ENCODE assay signal across 11 mouse cellular contexts in genomic region chr5:36724274-36724673, GRCm38 (mm10). TPM values are rescaled to one million over a fixed set of nuclear protein-coding genes. Genes with fewer than 3 reads are reported as not detected.
A peak's percentile ranks its signal among the peaks of the same experiment; 100 is the strongest.
DNase-seq lines count a peak whose midpoint lies in the region; ATAC-seq and TF ChIP-seq lines count a peak whose summit lies in the region.
"Had no signal": no experiment of that assay in that cellular context is flagged by ENCODE, and none has a peak within 500 bp of the region (broad histone marks: within the 10 kb centered on the region; RNA-seq: fewer than 3 reads in every experiment).

No protein-coding gene starts in this region.

- no peak for TF ChIP-seq POLR2A in liver, adult 2 months (IDR thresholded peaks at IDR 0.05; ENCODE audit: extremely low read depth, insufficient read depth, low read length)

- TF ChIP-seq CTCF in liver, adult 2 months (IDR thresholded peaks at IDR 0.05; ENCODE audit: low read depth, low read length): no peak

- no peak overlapping the region for H3K4me3 ChIP-seq in intestine, embryonic 15.5 days (replicated peaks)
- H3K4me3 ChIP-seq in liver, adult 2 months (ENCODE audit: insufficient read depth, low read depth, low read length): no peak overlapping the region

- H3K9me3 ChIP-seq in intestine, embryonic 15.5 days: no peaks in the 10 kb centered on the region
- H3K9me3 ChIP-seq: G1E had no signal

- no peaks in the 10 kb centered on the region for H3K27me3 ChIP-seq in intestine, embryonic 15.5 days (replicated peaks)
- no peaks in the 10 kb centered on the region for H3K27me3 ChIP-seq in liver, adult 2 months (ENCODE audit: control insufficient read depth, insufficient read depth, low read length)

- H3K36me3 ChIP-seq in intestine, embryonic 15.5 days: no peaks in the 10 kb centered on the region
- H3K36me3 ChIP-seq in liver, adult 2 months (ENCODE audit: control insufficient read depth, insufficient read depth, low read length): no peaks in the 10 kb centered on the region
- H3K36me3 ChIP-seq: G1E had no signal

- no peak overlapping the region for H3K9ac ChIP-seq in intestine, embryonic 15.5 days
- H3K9ac ChIP-seq in liver, adult 2 months (ENCODE audit: low read depth, low read length): no peak overlapping the region

- H3K79me2 ChIP-seq in liver, adult 2 months (ENCODE audit: control insufficient read depth, insufficient read depth, low read length): no peaks in the 10 kb centered on the region

- H3K4me1 ChIP-seq in intestine, embryonic 15.5 days (replicated peaks): peaks cover 9% of the 10 kb centered on the region
- peaks cover 23% of the 10 kb centered on the region for H3K4me1 ChIP-seq in liver, adult 2 months (ENCODE audit: control insufficient read depth, insufficient read depth, low read length)

- 53% methylated on average over 7 of the region's 7 CpGs for WGBS in intestine, embryonic 15.5 days
- 15% methylated on average over 7 of the region's 7 CpGs for WGBS in liver, adult 2 months

- H3K27ac ChIP-seq in intestine, embryonic 15.5 days: 0 out of 2 replicates have a peak overlapping the region, but pooled peaks have one; percentile 13
- H3K27ac ChIP-seq in liver, adult 2 months (replicated peaks; ENCODE audit: insufficient read depth, low read depth, low read length): peak overlapping the region; percentile 68

- peak; percentile 69 for DNase-seq in 3134 (ENCODE audit: extremely low read depth, insufficient read length, low spot score)
- peak; percentile 45 for DNase-seq in MN1 (ENCODE audit: low spot score)
- peak; percentile 98 for DNase-seq in liver, adult 2 months (ENCODE audit: extremely low read depth, low read depth, low spot score)
- DNase-seq in cerebellum, postnatal 10 days: no peak
- no peak for DNase-seq in right cerebral cortex, postnatal 14 days
- DNase-seq in testis, postnatal 10 days (ENCODE audit: low spot score): no peak
- DNase-seq in right cerebral cortex, postnatal 25 days: no peak
- DNase-seq: thymus, postnatal 14 days had no signal

- peak; percentile 48 for ATAC-seq in intestine, embryonic 15.5 days
- ATAC-seq: forebrain, embryonic 14.5 days had no signal

- no peak overlapping the region for H3K4me2 ChIP-seq in intestine, embryonic 15.5 days (replicated peaks)

RNA-seq across cellular contexts. Expression of gene Bloc1s4, which starts 24.2 kb away (rescaled TPM):
- polyA plus RNA-seq in intestine, embryonic 15.5 days (2015; fragmentation: Nextera tagmentation; extraction: Ambion mirVana): 21.8 and 23.5 TPM in 2 replicates
- 12.9 and 15.7 TPM in 2 replicates for total RNA-seq in liver, adult 2 months (2014; rRNA removed)
- 16.5 and 19.4 TPM in 2 replicates for polyA plus RNA-seq in liver, adult 2 months (2012; rRNA removed)

RNA-seq across cellular contexts. Expression of gene D5Ertd579e, which starts 28.4 kb away (rescaled TPM):
- polyA plus RNA-seq in intestine, embryonic 15.5 days (2015; fragmentation: Nextera tagmentation; extraction: Ambion mirVana): 15.6 and 16.7 TPM in 2 replicates
- 26.6 and 31.5 TPM in 2 replicates for total RNA-seq in liver, adult 2 months (2014; rRNA removed)
- polyA plus RNA-seq in liver, adult 2 months (2012; rRNA removed): 11.5 and 12.7 TPM in 2 replicates

Comparison
In these comparisons a context has a peak if more than half of its experiments do, and no peak if none do; other contexts are left out.
1. DNase-seq: peak in 3134 (single experiment), MN1 (single experiment) and liver, adult 2 months (single experiment); none in cerebellum, postnatal 10 days (0 of 2), right cerebral cortex, postnatal 14 days (single experiment), testis, postnatal 10 days (single experiment) and right cerebral cortex, postnatal 25 days (single experiment).